Mouse (Mus musculus): Measurements from ENCODE around the gene Glud1. TPM values are rescaled to one million over a fixed set of nuclear protein-coding genes. Genes with fewer than 3 reads are reported as not detected.
A peak's percentile ranks its signal among the peaks of the same experiment; 100 is the strongest.

Gene Glud1
- 77.7 and 78.8 TPM in 2 replicates for polyA plus RNA-seq (2015; fragmentation: Nextera tagmentation; extraction: Ambion mirVana)

DNA sequence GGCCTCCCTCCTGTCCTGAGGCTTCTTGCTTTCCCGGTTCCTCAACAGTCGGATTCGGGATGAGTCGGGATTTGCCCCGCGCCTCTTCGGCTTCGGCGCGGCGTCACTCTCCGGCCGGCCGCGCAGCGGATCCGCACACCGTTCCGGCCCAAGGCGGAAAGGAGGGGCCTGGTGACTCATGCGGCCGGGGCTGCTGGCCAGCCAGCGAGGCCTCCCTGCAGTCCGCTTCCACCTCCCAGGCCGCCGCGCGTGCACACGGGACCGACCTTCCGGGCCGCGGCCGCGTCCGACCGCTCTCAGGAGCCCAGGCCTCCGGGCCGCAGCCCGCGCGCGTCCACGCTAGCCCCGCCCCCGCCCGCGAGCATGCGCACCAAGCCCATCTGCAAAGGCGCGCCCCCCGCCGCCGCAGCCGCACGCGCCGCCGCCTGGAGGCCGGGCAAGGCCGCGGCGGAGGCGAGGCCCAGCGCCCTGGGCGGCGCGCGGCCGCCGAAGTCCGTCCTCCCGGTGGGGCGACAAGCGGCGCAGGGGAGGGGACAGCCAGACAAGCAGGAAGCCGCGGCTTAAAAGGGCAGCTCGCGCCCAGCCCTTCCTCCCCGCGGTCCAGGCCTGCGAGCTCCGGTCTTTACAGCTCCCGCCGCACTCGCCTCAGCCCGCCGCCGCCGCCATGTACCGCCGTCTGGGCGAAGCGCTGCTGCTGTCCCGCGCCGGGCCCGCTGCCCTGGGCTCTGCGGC is at the start of gene Glud1, which contains the start of gene Shld2:
TSS of gene Glud1 (plus strand) at position 494 of the 732 bp plus-strand sequence.
TSS of gene Shld2 (minus strand) at position 260 of the 732 bp plus-strand sequence.
- Histone ChIP-seq H3K4me2 (replicated peaks) (peak within 1 kb of the TSS; percentile 78), H3K36me3 (peaks cover 4% of the 10 kb centered on the region; the same call in 1 of the 2 replicates), H3K4me1 (peaks cover 25% of the 10 kb centered on the region), H3K27me3 (no peaks in the 10 kb centered on the region), H3K9ac (peak within 1 kb of the TSS; percentile 98), H3K4me3 (peak within 1 kb of the TSS; percentile 95), H3K27ac (peak within 1 kb of the TSS; percentile 97), H3K9me3 (no peaks in the 10 kb centered on the region)
- peak; percentile 96 for ATAC-seq (ENCODE audit: low FRiP score, low read depth)
- under 1% methylated on average over 82 of the region's 100 CpGs for WGBS

DNA sequence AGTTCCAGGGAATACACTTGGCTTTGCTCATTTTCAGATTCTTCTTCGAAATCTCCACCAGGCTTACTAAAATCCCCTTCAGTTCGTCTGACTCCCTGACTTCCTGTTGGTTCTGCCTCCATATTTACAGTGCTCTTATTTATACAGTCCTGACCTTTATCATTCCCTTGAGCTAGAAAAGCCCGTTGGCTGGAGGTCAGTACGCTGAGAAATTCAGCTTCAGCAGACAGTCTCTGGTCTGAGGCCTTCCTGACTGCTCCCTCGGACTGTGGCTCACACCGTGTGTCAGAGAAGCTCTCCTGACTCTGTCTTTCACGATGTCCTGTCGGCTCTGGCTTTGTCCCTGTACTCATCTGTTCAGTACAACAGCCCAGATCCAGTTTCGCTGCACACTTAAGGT is 42.5 kb upstream of the Glud1 start:
- ATAC-seq (ENCODE audit: low FRiP score, low read depth), result no peak
- 72% methylated on average over 9 of the region's 9 CpGs for WGBS
- H3K4me1 ChIP-seq, result no peaks in the 10 kb centered on the region
- no peak overlapping the region for H3K4me3 ChIP-seq
- no peak overlapping the region for H3K27ac ChIP-seq
- H3K9me3 ChIP-seq, result no peaks in the 10 kb centered on the region
- H3K9ac ChIP-seq, result no peak overlapping the region
- no peaks in the 10 kb centered on the region for H3K27me3 ChIP-seq
- H3K4me2 ChIP-seq (replicated peaks), result no peak overlapping the region
- peaks cover 5% of the 10 kb centered on the region; the same call in 1 of the 2 replicates for H3K36me3 ChIP-seq

DNA sequence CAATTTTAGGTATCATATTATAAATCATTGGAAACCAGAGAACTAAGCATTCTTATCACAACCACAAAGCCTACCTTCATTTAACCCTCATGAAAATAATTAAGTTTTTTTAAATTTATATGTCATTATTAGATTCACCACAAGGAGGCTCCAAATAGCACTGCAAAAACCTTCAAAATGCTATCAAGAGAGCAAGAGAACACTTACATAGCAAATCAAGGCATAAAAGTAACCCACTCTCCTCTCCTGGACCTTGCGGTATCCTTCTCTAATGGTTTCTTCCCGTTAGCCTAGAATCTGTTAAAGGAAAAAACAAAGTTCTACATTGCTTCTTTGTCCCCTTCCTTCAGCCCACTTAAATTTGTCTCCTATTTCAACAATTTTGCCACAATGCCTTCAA is 37.2 kb upstream of the Glud1 start:
- no peak for ATAC-seq (ENCODE audit: low FRiP score, low read depth)
- Histone ChIP-seq H3K9ac (no peak overlapping the region), H3K27ac (no peak overlapping the region), H3K36me3 (no peaks in the 10 kb centered on the region), H3K27me3 (no peaks in the 10 kb centered on the region), H3K4me2 (replicated peaks) (no peak overlapping the region), H3K9me3 (no peaks in the 10 kb centered on the region), H3K4me3 (no peak overlapping the region), H3K4me1 (no peaks in the 10 kb centered on the region)
- WGBS, result 55% methylated on average over 2 of the region's 2 CpGs

GRCm38 (mm10) chr14:34274141-34274540 is 36.4 kb upstream of the Glud1 start:
- Histone ChIP-seq H3K36me3 (no peaks in the 10 kb centered on the region), H3K4me2 (replicated peaks) (no peak overlapping the region), H3K4me3 (no peak overlapping the region), H3K27me3 (no peaks in the 10 kb centered on the region), H3K27ac (no peak overlapping the region), H3K9ac (no peak overlapping the region), H3K4me1 (no peaks in the 10 kb centered on the region), H3K9me3 (no peaks in the 10 kb centered on the region)
- WGBS, result 95% methylated on average over 3 of the region's 3 CpGs
- no peak for ATAC-seq (ENCODE audit: low FRiP score, low read depth)

- H3K9ac ChIP-seq, result no peak overlapping the region
- H3K4me1 ChIP-seq, result no peaks in the 10 kb centered on the region
- WGBS, result 93% methylated on average over 4 of the region's 4 CpGs
- no peaks in the 10 kb centered on the region for H3K9me3 ChIP-seq
- no peak for ATAC-seq (ENCODE audit: low FRiP score, low read depth)
- no peaks in the 10 kb centered on the region for H3K36me3 ChIP-seq
- no peak overlapping the region for H3K27ac ChIP-seq
- no peaks in the 10 kb centered on the region for H3K27me3 ChIP-seq
- no peak overlapping the region for H3K4me3 ChIP-seq
- no peak overlapping the region for H3K4me2 ChIP-seq (replicated peaks)
Measured at GRCm38 (mm10) chr14:34275225-34275624, 35.3 kb upstream of the Glud1 start.

- Histone ChIP-seq H3K4me3 (no peak overlapping the region), H3K27ac (no peak overlapping the region), H3K9me3 (no peaks in the 10 kb centered on the region), H3K27me3 (no peaks in the 10 kb centered on the region), H3K4me2 (replicated peaks) (no peak overlapping the region), H3K9ac (no peak overlapping the region), H3K36me3 (no peaks in the 10 kb centered on the region), H3K4me1 (no peaks in the 10 kb centered on the region)
- 62% methylated on average over 4 of the region's 4 CpGs for WGBS
- ATAC-seq (ENCODE audit: low FRiP score, low read depth), result no peak
Measured at GRCm38 (mm10) chr14:34279726-34280125, 30.8 kb upstream of the Glud1 start.

DNA sequence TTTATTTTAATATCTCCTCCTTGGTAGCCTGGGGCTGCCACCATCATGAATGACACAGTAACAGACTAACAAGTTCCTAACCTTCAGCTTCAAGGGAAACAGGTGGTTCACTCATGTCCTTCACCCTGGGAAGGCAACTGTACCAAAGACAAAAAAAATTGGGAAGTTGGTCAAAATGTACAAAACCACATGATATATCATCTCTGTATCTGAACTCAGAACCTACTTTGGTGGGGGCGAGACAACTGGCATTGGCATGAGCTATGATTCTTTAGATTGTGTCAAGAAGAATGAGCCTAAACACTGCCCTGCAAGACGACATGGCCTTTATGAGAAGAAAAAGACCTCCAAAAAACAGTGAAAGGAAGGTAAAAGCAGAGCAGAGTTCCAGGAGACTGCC is 29.7 kb upstream of the Glud1 start:
- WGBS, result 87% methylated on average over 2 of the region's 2 CpGs

DNA sequence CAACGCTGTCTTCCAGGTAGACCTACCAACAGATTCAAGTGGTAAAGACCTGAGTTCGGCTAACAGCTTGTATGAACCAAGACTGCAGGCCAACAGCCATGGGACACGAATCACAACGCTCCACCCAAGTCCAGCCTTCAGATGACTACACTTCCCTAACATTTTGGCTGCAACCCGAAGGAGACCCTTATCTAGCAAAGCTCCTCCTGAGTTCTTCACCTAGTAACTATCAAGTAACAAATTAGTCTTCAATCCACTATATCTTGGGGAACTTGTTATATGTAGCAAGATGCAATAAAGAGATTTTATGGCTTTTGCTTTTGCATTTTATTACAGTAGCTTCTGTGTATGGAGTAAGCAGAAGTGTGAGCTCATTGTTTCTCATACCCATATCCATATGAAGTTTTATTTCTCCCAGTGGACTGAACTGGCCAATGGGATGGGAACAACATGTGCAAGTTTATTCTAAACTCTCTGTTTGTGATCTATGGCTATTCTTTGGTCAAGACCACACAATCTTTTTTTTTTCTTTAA is 28.7 kb upstream of the Glud1 start:
- H3K4me1 ChIP-seq, result no peaks in the 10 kb centered on the region
- H3K4me3 ChIP-seq, result no peak overlapping the region
- 89% methylated on average over 5 of the region's 5 CpGs for WGBS
- no peaks in the 10 kb centered on the region for H3K27me3 ChIP-seq
- no peak for ATAC-seq (ENCODE audit: low FRiP score, low read depth)
- no peak overlapping the region for H3K4me2 ChIP-seq (replicated peaks)
- no peaks in the 10 kb centered on the region for H3K36me3 ChIP-seq
- H3K27ac ChIP-seq, result no peak overlapping the region
- H3K9ac ChIP-seq, result no peak overlapping the region
- H3K9me3 ChIP-seq, result no peaks in the 10 kb centered on the region

More for the DNA sequence above, 29.7 kb upstream of the Glud1 start:
- no peak overlapping the region for H3K9ac ChIP-seq
- no peaks in the 10 kb centered on the region for H3K4me1 ChIP-seq
- H3K27me3 ChIP-seq, result no peaks in the 10 kb centered on the region
- H3K4me2 ChIP-seq (replicated peaks), result no peak overlapping the region
- ATAC-seq (ENCODE audit: low FRiP score, low read depth), result no peak
- no peak overlapping the region for H3K27ac ChIP-seq
- H3K36me3 ChIP-seq, result no peaks in the 10 kb centered on the region
- H3K9me3 ChIP-seq, result no peaks in the 10 kb centered on the region
- no peak overlapping the region for H3K4me3 ChIP-seq

- Histone ChIP-seq H3K4me2 (replicated peaks) (no peak overlapping the region), H3K9me3 (no peaks in the 10 kb centered on the region), H3K4me3 (no peak overlapping the region), H3K9ac (no peak overlapping the region), H3K27me3 (no peaks in the 10 kb centered on the region), H3K36me3 (no peaks in the 10 kb centered on the region), H3K4me1 (no peaks in the 10 kb centered on the region), H3K27ac (no peak overlapping the region)
- 81% methylated on average over 2 of the region's 2 CpGs for WGBS
- ATAC-seq (ENCODE audit: low FRiP score, low read depth), result no peak
Measured at GRCm38 (mm10) chr14:34288396-34288795, 22.1 kb upstream of the Glud1 start.

- WGBS, result 78% methylated on average over 3 of the region's 3 CpGs
- no peak overlapping the region for H3K4me2 ChIP-seq (replicated peaks)
- no peak overlapping the region for H3K27ac ChIP-seq
- no peaks in the 10 kb centered on the region for H3K27me3 ChIP-seq
- H3K4me3 ChIP-seq, result no peak overlapping the region
- no peak for ATAC-seq (ENCODE audit: low FRiP score, low read depth)
- H3K9me3 ChIP-seq, result no peaks in the 10 kb centered on the region
- H3K9ac ChIP-seq, result no peak overlapping the region
- H3K4me1 ChIP-seq, result no peaks in the 10 kb centered on the region
- H3K36me3 ChIP-seq, result no peaks in the 10 kb centered on the region; the same call in 1 of the 2 replicates
Measured at GRCm38 (mm10) chr14:34289259-34290015, 21.1 kb upstream of the Glud1 start.

DNA sequence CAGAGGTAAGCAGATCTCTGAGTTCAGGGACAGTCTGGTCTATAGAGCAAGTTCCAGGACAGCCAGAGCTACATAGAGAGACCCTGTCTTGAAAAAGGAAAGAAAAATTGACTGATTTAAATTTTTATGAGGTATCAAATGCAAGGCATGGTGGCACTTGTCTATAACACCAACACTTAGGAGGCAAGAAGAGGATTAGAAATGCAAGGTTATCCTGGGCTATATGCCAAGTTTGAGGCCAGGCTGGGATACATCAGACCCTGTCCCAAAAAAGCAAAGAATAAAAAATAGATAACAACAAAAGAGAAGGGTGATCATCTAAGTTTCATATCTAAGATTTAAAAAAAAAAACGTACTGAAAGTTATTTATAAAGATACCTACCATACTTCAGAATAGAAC is 20.3 kb upstream of the Glud1 start:
- Histone ChIP-seq H3K4me2 (replicated peaks) (no peak overlapping the region), H3K4me1 (no peaks in the 10 kb centered on the region), H3K9me3 (no peaks in the 10 kb centered on the region), H3K27me3 (no peaks in the 10 kb centered on the region), H3K9ac (no peak overlapping the region), H3K27ac (no peak overlapping the region), H3K4me3 (no peak overlapping the region), H3K36me3 (no peaks in the 10 kb centered on the region; the same call in 1 of the 2 replicates)
- ATAC-seq (ENCODE audit: low FRiP score, low read depth), result no peak
- 50% methylated on average over 1 of the region's 1 CpGs for WGBS

- Histone ChIP-seq H3K27ac (no peak overlapping the region), H3K27me3 (no peaks in the 10 kb centered on the region), H3K36me3 (no peaks in the 10 kb centered on the region; the same call in 1 of the 2 replicates), H3K4me3 (no peak overlapping the region), H3K9ac (no peak overlapping the region), H3K4me1 (no peaks in the 10 kb centered on the region; the same call in 1 of the 2 replicates), H3K9me3 (no peaks in the 10 kb centered on the region), H3K4me2 (replicated peaks) (no peak overlapping the region)
- no peak for ATAC-seq (ENCODE audit: low FRiP score, low read depth)
- 83% methylated on average over 3 of the region's 3 CpGs for WGBS
Measured at GRCm38 (mm10) chr14:34293641-34294040, 16.9 kb upstream of the Glud1 start.

Data from limb, embryonic 13.5 days (tissue).